Mouse (Mus musculus) lung, adult 2 months (tissue): ENCODE results near the gene Cacng1.

ENCODE experiments used
- CTCF ChIP-seq: fragments of 200-500 bp; IDR thresholded peaks from 2 replicates; pipeline ENCODE4 v1.5.1; 2011; ENCODE audit warnings: mild to moderate bottlenecking, low read length, control low read depth; ENCODE audit not compliant: insufficient read depth
- POLR2A ChIP-seq: fragments of 200-500 bp; IDR thresholded peaks from 2 replicates; pipeline ENCODE4 v1.6.1; 2011; ENCODE audit warnings: low read depth, mild to moderate bottlenecking, control low read depth, low read length, borderline replicate concordance; ENCODE audit errors: extremely low read depth

- TF ChIP-seq CTCF (no peak), POLR2A (no peak)
Observed at GRCm38 (mm10) chr11:107668223-107668622, 48.1 kb downstream of the Cacng1 start.
